Mouse (Mus musculus) c-Kit-negative CD71-positive TER-119-positive erythroid progenitor cells, embryonic 14.5 days (primary cell): Measurements from ENCODE around the gene Vti1a.
A peak's percentile ranks its signal among the peaks of the same experiment; 100 is the strongest.

ENCODE experiments used
- DNase-seq: peaks from one replicate; pipeline ENCODE4 v3.0.0-alpha.2; 2013; ENCODE audit warnings: low read depth, low spot score

Gene Vti1a

GRCm38 (mm10) chr19:55520236-55520635 is 204.1 kb downstream of the Vti1a start:
- DNase-seq, result no peak

GRCm38 (mm10) chr19:55523340-55523739 is 207.2 kb downstream of the Vti1a start:
- no peak for DNase-seq

- DNase-seq, result no peak
These were observed 208.3 kb downstream of the Vti1a start for GRCm38 (mm10) chr19:55524385-55524784.

- DNase-seq, result no peak
These were observed 209.0 kb downstream of the Vti1a start for GRCm38 (mm10) chr19:55525056-55525455.

GRCm38 (mm10) chr19:55526717-55527235 is 210.7 kb downstream of the Vti1a start:
- no peak for DNase-seq

GRCm38 (mm10) chr19:55530041-55530440 is 213.9 kb downstream of the Vti1a start:
- DNase-seq, result no peak

- no peak for DNase-seq
These were observed 216.6 kb downstream of the Vti1a start for GRCm38 (mm10) chr19:55532681-55533080.

- DNase-seq, result no peak
These were observed 220.3 kb downstream of the Vti1a start for GRCm38 (mm10) chr19:55536273-55536937.

GRCm38 (mm10) chr19:55537691-55538090 is 221.6 kb downstream of the Vti1a start:
- DNase-seq, result no peak

GRCm38 (mm10) chr19:55541641-55542040 is 225.5 kb downstream of the Vti1a start:
- DNase-seq, result no peak

GRCm38 (mm10) chr19:55542461-55542860 is 226.4 kb downstream of the Vti1a start:
- DNase-seq, result no peak

GRCm38 (mm10) chr19:55543188-55543587 is 227.1 kb downstream of the Vti1a start:
- DNase-seq, result no peak

GRCm38 (mm10) chr19:55544498-55544897 is 228.4 kb downstream of the Vti1a start:
- DNase-seq, result no peak

- peak; percentile 26 for DNase-seq
These were observed 229.4 kb downstream of the Vti1a start for GRCm38 (mm10) chr19:55545529-55545928.

- no peak for DNase-seq
These were observed 230.0 kb downstream of the Vti1a start for GRCm38 (mm10) chr19:55546009-55546528.

- DNase-seq, result no peak
These were observed 232.1 kb downstream of the Vti1a start for GRCm38 (mm10) chr19:55548206-55548605.

GRCm38 (mm10) chr19:55548656-55549055 is 232.6 kb downstream of the Vti1a start:
- DNase-seq, result no peak

- no peak for DNase-seq
These were observed 234.1 kb downstream of the Vti1a start for GRCm38 (mm10) chr19:55550176-55550575.

- DNase-seq, result no peak
These were observed 236.2 kb downstream of the Vti1a start for GRCm38 (mm10) chr19:55552339-55552738.

GRCm38 (mm10) chr19:55552861-55553260 is 236.8 kb downstream of the Vti1a start:
- DNase-seq, result no peak

GRCm38 (mm10) chr19:55554295-55554694 is 238.2 kb downstream of the Vti1a start:
- DNase-seq, result no peak

GRCm38 (mm10) chr19:55554703-55555102 is 238.6 kb downstream of the Vti1a start:
- DNase-seq, result no peak
